Mouse (Mus musculus): ENCODE results near the gene Foxd1. TPM values are rescaled to one million over a fixed set of nuclear protein-coding genes. Genes with fewer than 3 reads are reported as not detected.

Gene Foxd1
- 0.89 and 1.0 TPM in 2 replicates for polyA plus RNA-seq (2015; fragmentation: Nextera tagmentation; extraction: Ambion mirVana)

- H3K4me3 ChIP-seq: peak within 1 kb of the TSS; percentile 37
- H3K4me2 ChIP-seq: peak within 1 kb of the TSS; percentile 57
- WGBS: under 1% methylated on average over 57 of the region's 76 CpGs
- peak within 1 kb of the TSS; percentile 10; the same call in 1 of the 2 replicates for H3K9ac ChIP-seq
- peaks cover 27% of the 10 kb centered on the region for H3K4me1 ChIP-seq
- H3K27ac ChIP-seq: peak within 1 kb of the TSS; percentile 23; the same call in 1 of the 2 replicates
- no peaks in the 10 kb centered on the region for H3K9me3 ChIP-seq
- peaks cover 72% of the 10 kb centered on the region for H3K27me3 ChIP-seq (replicated peaks)
- ATAC-seq (replicated peaks): peak; percentile 79
- H3K36me3 ChIP-seq (replicated peaks): no peaks in the 10 kb centered on the region
Measured at GRCm38 (mm10) chr13:98354090-98354801, at the start of gene Foxd1. Gene Foxd1 (plus strand): TSS chr13:98354242.

GRCm38 (mm10) chr13:98305257-98305656, 48.8 kb upstream of the Foxd1 start:
- Histone ChIP-seq H3K4me3 (no peak overlapping the region), H3K9me3 (no peaks in the 10 kb centered on the region), H3K27me3 (replicated peaks) (no peaks in the 10 kb centered on the region), H3K4me2 (no peak overlapping the region), H3K27ac (no peak overlapping the region), H3K9ac (no peak overlapping the region), H3K4me1 (peaks cover 4% of the 10 kb centered on the region; the same call in 1 of the 2 replicates), H3K36me3 (replicated peaks) (peaks cover 7% of the 10 kb centered on the region)
- WGBS: 90% methylated on average over 9 of the region's 9 CpGs
- ATAC-seq (replicated peaks): no peak

GRCm38 (mm10) chr13:98306393-98306792, 47.6 kb upstream of the Foxd1 start:
- ATAC-seq (replicated peaks): peak; percentile 44; the same call in 1 of the 2 replicates
- peaks cover 18% of the 10 kb centered on the region for H3K36me3 ChIP-seq (replicated peaks)
- H3K27me3 ChIP-seq (replicated peaks): no peaks in the 10 kb centered on the region
- H3K4me1 ChIP-seq: peaks cover 4% of the 10 kb centered on the region; the same call in 1 of the 2 replicates
- peak overlapping the region; percentile 43; the same call in 1 of the 2 replicates for H3K27ac ChIP-seq
- H3K4me3 ChIP-seq: no peak overlapping the region
- no peak overlapping the region for H3K9ac ChIP-seq
- WGBS: 28% methylated on average over 5 of the region's 5 CpGs
- H3K4me2 ChIP-seq: no peak overlapping the region
- no peaks in the 10 kb centered on the region for H3K9me3 ChIP-seq

- peaks cover 4% of the 10 kb centered on the region; the same call in 1 of the 2 replicates for H3K4me1 ChIP-seq
- WGBS: 56% methylated on average over 14 of the region's 14 CpGs
- H3K27ac ChIP-seq: 0 out of 2 replicates have a peak overlapping the region, but pooled peaks have one; percentile 14
- no peaks in the 10 kb centered on the region for H3K9me3 ChIP-seq
- H3K4me2 ChIP-seq: no peak overlapping the region
- H3K27me3 ChIP-seq (replicated peaks): no peaks in the 10 kb centered on the region
- peaks cover 23% of the 10 kb centered on the region for H3K36me3 ChIP-seq (replicated peaks)
- H3K9ac ChIP-seq: no peak overlapping the region
- H3K4me3 ChIP-seq: no peak overlapping the region
- ATAC-seq (replicated peaks): peak; percentile 29; the same call in 1 of the 2 replicates
Measured at GRCm38 (mm10) chr13:98306852-98307475, 47.1 kb upstream of the Foxd1 start.

GRCm38 (mm10) chr13:98308004-98308403, 46.0 kb upstream of the Foxd1 start:
- Histone ChIP-seq H3K9me3 (no peaks in the 10 kb centered on the region), H3K27ac (no peak overlapping the region), H3K9ac (no peak overlapping the region), H3K4me1 (peaks cover 4% of the 10 kb centered on the region; the same call in 1 of the 2 replicates), H3K4me2 (no peak overlapping the region), H3K36me3 (replicated peaks) (peaks cover 32% of the 10 kb centered on the region), H3K27me3 (replicated peaks) (no peaks in the 10 kb centered on the region), H3K4me3 (no peak overlapping the region)
- no peak for ATAC-seq (replicated peaks)
- WGBS: 83% methylated on average over 5 of the region's 5 CpGs

- no peak overlapping the region for H3K27ac ChIP-seq
- peaks cover 32% of the 10 kb centered on the region for H3K36me3 ChIP-seq (replicated peaks)
- no peak overlapping the region for H3K4me3 ChIP-seq
- no peak for ATAC-seq (replicated peaks)
- 90% methylated on average over 4 of the region's 4 CpGs for WGBS
- H3K9me3 ChIP-seq: no peaks in the 10 kb centered on the region
- peaks cover 4% of the 10 kb centered on the region; the same call in 1 of the 2 replicates for H3K4me1 ChIP-seq
- H3K9ac ChIP-seq: no peak overlapping the region
- no peak overlapping the region for H3K4me2 ChIP-seq
- no peaks in the 10 kb centered on the region for H3K27me3 ChIP-seq (replicated peaks)
Measured at GRCm38 (mm10) chr13:98308724-98309123, 45.3 kb upstream of the Foxd1 start.

GRCm38 (mm10) chr13:98311597-98311996, 42.4 kb upstream of the Foxd1 start:
- 94% methylated on average over 5 of the region's 5 CpGs for WGBS
- Histone ChIP-seq H3K27ac (no peak overlapping the region), H3K36me3 (replicated peaks) (peaks cover 32% of the 10 kb centered on the region), H3K27me3 (replicated peaks) (no peaks in the 10 kb centered on the region), H3K9ac (no peak overlapping the region), H3K4me2 (no peak overlapping the region), H3K4me3 (no peak overlapping the region), H3K4me1 (peaks cover 21% of the 10 kb centered on the region), H3K9me3 (no peaks in the 10 kb centered on the region)
- no peak for ATAC-seq (replicated peaks)

GRCm38 (mm10) chr13:98313631-98314030, 40.4 kb upstream of the Foxd1 start:
- Histone ChIP-seq H3K4me3 (no peak overlapping the region), H3K4me1 (peaks cover 25% of the 10 kb centered on the region), H3K9ac (no peak overlapping the region), H3K4me2 (no peak overlapping the region), H3K9me3 (no peaks in the 10 kb centered on the region), H3K27me3 (replicated peaks) (no peaks in the 10 kb centered on the region), H3K27ac (no peak overlapping the region), H3K36me3 (replicated peaks) (peaks cover 32% of the 10 kb centered on the region)
- ATAC-seq (replicated peaks): no peak
- 81% methylated on average over 7 of the region's 7 CpGs for WGBS

- no peak overlapping the region for H3K4me3 ChIP-seq
- 75% methylated on average over 4 of the region's 4 CpGs for WGBS
Measured at GRCm38 (mm10) chr13:98315124-98315523, 38.9 kb upstream of the Foxd1 start.

GRCm38 (mm10) chr13:98316140-98316479, 37.9 kb upstream of the Foxd1 start:
- peak overlapping the region; percentile 70 for H3K4me3 ChIP-seq
- peak overlapping the region; percentile 73 for H3K9ac ChIP-seq
- peak overlapping the region; percentile 81 for H3K27ac ChIP-seq
- peaks cover 18% of the 10 kb centered on the region; the same call in 1 of the 2 replicates for H3K36me3 ChIP-seq (replicated peaks)
- no peaks in the 10 kb centered on the region for H3K27me3 ChIP-seq (replicated peaks)
- no peak for ATAC-seq (replicated peaks)
- H3K9me3 ChIP-seq: no peaks in the 10 kb centered on the region
- 0% methylated on average over 17 of the region's 17 CpGs for WGBS
- H3K4me2 ChIP-seq: peak overlapping the region; percentile 63
- H3K4me1 ChIP-seq: peaks cover 25% of the 10 kb centered on the region

More at GRCm38 (mm10) chr13:98315124-98315523, 38.9 kb upstream of the Foxd1 start:
- Histone ChIP-seq H3K27ac (no peak overlapping the region), H3K4me1 (peaks cover 25% of the 10 kb centered on the region), H3K27me3 (replicated peaks) (no peaks in the 10 kb centered on the region), H3K36me3 (replicated peaks) (peaks cover 27% of the 10 kb centered on the region; the same call in 1 of the 2 replicates), H3K4me2 (peak overlapping the region; percentile 63; the same call in 1 of the 2 replicates), H3K9me3 (no peaks in the 10 kb centered on the region), H3K9ac (no peak overlapping the region)
- no peak for ATAC-seq (replicated peaks)

GRCm38 (mm10) chr13:98316480-98317245, 37.4 kb upstream of the Foxd1 start, which contains the start of gene Btf3:
Gene Btf3 (minus strand): TSS chr13:98317006.
- ATAC-seq (replicated peaks): peak; percentile 95
- under 1% methylated on average over 90 of the region's 90 CpGs for WGBS
- Histone ChIP-seq H3K4me3 (peak within 1 kb of the TSS; percentile 70), H3K9me3 (no peaks in the 10 kb centered on the region), H3K4me2 (peak within 1 kb of the TSS; percentile 63), H3K4me1 (peaks cover 25% of the 10 kb centered on the region), H3K9ac (peak within 1 kb of the TSS; percentile 73), H3K27ac (peak within 1 kb of the TSS; percentile 81), H3K27me3 (replicated peaks) (no peaks in the 10 kb centered on the region), H3K36me3 (replicated peaks) (peaks cover 12% of the 10 kb centered on the region; the same call in 1 of the 2 replicates)
